Mouse (Mus musculus) kidney, embryonic 14.5 days (tissue): Measurements from ENCODE around the gene Ints13. TPM values are rescaled to one million over a fixed set of nuclear protein-coding genes. Genes with fewer than 3 reads are reported as not detected.

Source experiments
- ATAC-seq: fragments of 200-750 bp; cut with Nextera tagmentation; 2 replicates; pipeline ENCODE4 v1.8.0; 2017; ENCODE audit warnings: moderate number of reproducible peaks, mild to moderate bottlenecking, moderate TSS enrichment, moderate library complexity; ENCODE audit not compliant: low FRiP score, low TSS enrichment
- H3K27ac ChIP-seq: fragments of 300-500 bp; sonication (generic); 2 replicates; pipeline ENCODE4 v1.5.1; 2014; ENCODE audit warnings: low read depth, mild to moderate bottlenecking, low read length, moderate library complexity, mixed read lengths
- H3K27me3 ChIP-seq: fragments of 300-500 bp; sonication (generic); 2 replicates; pipeline ENCODE4 v1.6.1; 2014; ENCODE audit warnings: mild to moderate bottlenecking, low read length; ENCODE audit not compliant: control insufficient read depth, insufficient read depth
- H3K36me3 ChIP-seq: fragments of 300-500 bp; sonication (generic); 2 replicates; pipeline ENCODE4 v1.6.1; 2014; ENCODE audit warnings: low read length, mixed read lengths; ENCODE audit not compliant: control insufficient read depth, insufficient read depth
- H3K4me1 ChIP-seq: fragments of 300-500 bp; sonication (generic); 2 replicates; pipeline ENCODE4 v1.6.1; 2014; ENCODE audit warnings: low read length, mixed read lengths; ENCODE audit not compliant: control insufficient read depth, insufficient read depth
- H3K4me2 ChIP-seq: fragments of 300-500 bp; sonication (generic); replicated peaks from 2 replicates; pipeline ENCODE4 v1.6.1; 2014; ENCODE audit warnings: low read depth, mild to moderate bottlenecking, low read length
- H3K4me3 ChIP-seq: fragments of 300-500 bp; sonication (generic); 2 replicates; pipeline ENCODE4 v1.5.1; 2014; ENCODE audit warnings: mild to moderate bottlenecking, low read length
- H3K9ac ChIP-seq: fragments of 300-500 bp; sonication (generic); 2 replicates; pipeline ENCODE4 v1.6.1; 2014; ENCODE audit warnings: low read depth, mild to moderate bottlenecking, low read length, moderate library complexity
- H3K9me3 ChIP-seq: fragments of 300-500 bp; sonication (generic); 2 replicates; pipeline ENCODE4 v1.6.1; 2016; ENCODE audit warnings: low read length; ENCODE audit not compliant: control insufficient read depth
- WGBS: fragments of 180-500 bp; shearing (Covaris S2); extraction: QIAGEN DNeasy Blood & Tissue Kit; methylation state at CpG from one replicate; pipeline ENCODE4 v1.1.7; 2014; 5-methylcytosine and 5-hydroxymethylcytosine counted together
- polyA plus RNA-seq: library from polyadenylated mRNA; unstranded; fragments of >200 nt; fragmentation: Nextera tagmentation; extraction: Ambion mirVana; gene quantifications from 2 replicates; pipeline ENCODE4 v1.2.1, GENCODE M21; 2014

The Ints13 gene
- polyA plus RNA-seq, 1 experiment from 2014 or later = 73.9 TPM

DNA sequence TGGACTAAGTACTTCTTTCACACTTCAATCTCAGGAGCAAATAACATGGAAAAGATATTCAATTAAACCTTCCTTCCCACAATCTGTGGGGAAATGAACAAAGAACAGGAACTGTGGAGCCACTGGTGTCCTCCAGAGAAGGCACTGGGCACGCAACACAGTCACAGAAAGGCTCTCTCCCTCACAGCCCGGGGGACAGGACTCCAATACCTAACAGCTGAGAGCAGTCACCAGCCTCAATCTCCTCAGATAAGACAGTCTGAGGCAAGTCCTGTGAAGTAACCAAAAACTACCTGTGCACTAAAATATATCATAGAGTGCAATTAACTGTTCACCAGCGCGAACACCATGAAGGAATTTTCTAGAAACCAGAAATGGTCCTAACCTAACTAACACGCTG, 76.9 kb downstream of the Ints13 start:
- no peaks in the 10 kb centered on the region for H3K9me3 ChIP-seq
- peak overlapping the region; percentile 72; the same call in 1 of the 2 replicates for H3K4me3 ChIP-seq
- no peaks in the 10 kb centered on the region for H3K36me3 ChIP-seq
- H3K4me2 ChIP-seq = peak overlapping the region; percentile 96; the same call in 1 of the 2 replicates
- WGBS = 64% methylated on average over 5 of the region's 5 CpGs
- no peak overlapping the region for H3K27ac ChIP-seq
- H3K9ac ChIP-seq = no peak overlapping the region
- 0 out of 2 replicates have a peak, but pooled peaks cover 5% of the 10 kb centered on the region for H3K4me1 ChIP-seq
- ATAC-seq = no peak
- no peaks in the 10 kb centered on the region for H3K27me3 ChIP-seq

DNA sequence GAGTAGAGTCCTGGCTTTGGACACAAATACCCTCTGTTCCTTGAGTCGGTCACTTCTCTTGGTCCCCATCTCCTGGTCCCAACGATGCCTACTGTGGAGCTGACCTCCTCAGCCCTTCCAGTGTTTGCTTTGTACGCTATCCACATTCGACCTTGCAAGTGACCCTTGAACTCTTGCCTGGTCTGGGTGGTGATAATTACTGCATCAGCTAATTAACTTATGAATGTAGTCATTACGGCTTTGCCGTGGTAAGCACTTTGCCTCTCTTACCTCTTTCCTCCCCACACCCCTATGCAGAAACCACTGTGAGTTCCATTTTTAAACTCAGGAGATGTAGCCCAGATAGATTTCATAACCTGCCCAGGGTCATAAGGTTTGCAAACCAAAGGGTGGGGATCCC, 77.4 kb downstream of the Ints13 start:
- Histone ChIP-seq H3K36me3 (no peaks in the 10 kb centered on the region), H3K4me2 (no peak overlapping the region)

More for the DNA sequence above, 77.4 kb downstream of the Ints13 start:
- Histone ChIP-seq H3K9ac (no peak overlapping the region), H3K4me1 (0 out of 2 replicates have a peak, but pooled peaks cover 5% of the 10 kb centered on the region), H3K9me3 (no peaks in the 10 kb centered on the region), H3K27me3 (no peaks in the 10 kb centered on the region), H3K27ac (no peak overlapping the region), H3K4me3 (no peak overlapping the region)
- no peak for ATAC-seq
- 79% methylated on average over 6 of the region's 6 CpGs for WGBS

Other genes starting within 250 kb of the Ints13 start
- gene Itpr2, start 75.6 kb downstream of the Ints13 start, polyA plus RNA-seq = 11.0 and 12.7 TPM in 2 replicates
- gene Fgfr1op2, start 632 bp downstream of the Ints13 start, polyA plus RNA-seq = 83.1 and 100 TPM in 2 replicates
- gene Med21, start 64.7 kb upstream of the Ints13 start, polyA plus RNA-seq = 143 and 185 TPM in 2 replicates
- gene Tm7sf3, start 65.0 kb upstream of the Ints13 start, polyA plus RNA-seq = 20.3 and 37.4 TPM in 2 replicates
- 9.9 and 17.2 TPM in 2 replicates for gene Stk38l, start 147.2 kb upstream of the Ints13 start, polyA plus RNA-seq
- gene Arntl2, start 218.2 kb upstream of the Ints13 start, polyA plus RNA-seq = 2.3 and 3.9 TPM in 2 replicates